Mouse (Mus musculus) heart, embryonic 12.5 days (tissue): ENCODE measurements around the gene Nr1h4. TPM values are rescaled to one million over a fixed set of nuclear protein-coding genes. Genes with fewer than 3 reads are reported as not detected.

Experiments
- ATAC-seq: fragments of 200-750 bp; cut with Nextera tagmentation; 2 replicates; pipeline ENCODE4 v1.8.0; 2017; ENCODE audit warnings: moderate TSS enrichment, moderate library complexity; ENCODE audit not compliant: insufficient number of reproducible peaks, low FRiP score
- H3K27ac ChIP-seq: fragments of 300-500 bp; sonication (generic); 2 replicates; pipeline ENCODE4 v1.5.1; 2016; ENCODE audit warnings: mild to moderate bottlenecking, moderate library complexity; ENCODE audit not compliant: poor library complexity, severe bottlenecking
- H3K27me3 ChIP-seq: fragments of 300-500 bp; sonication (generic); replicated peaks from 2 replicates; pipeline ENCODE4 v1.6.1; 2016; ENCODE audit warnings: mild to moderate bottlenecking, moderate library complexity
- H3K36me3 ChIP-seq: fragments of 300-500 bp; sonication (generic); 2 replicates; pipeline ENCODE4 v1.6.1; 2016; ENCODE audit warnings: mild to moderate bottlenecking, moderate library complexity
- H3K4me1 ChIP-seq: fragments of 300-500 bp; sonication (generic); replicated peaks from 2 replicates; pipeline ENCODE4 v1.6.1; 2016; ENCODE audit warnings: mild to moderate bottlenecking
- H3K4me2 ChIP-seq: fragments of 300-500 bp; sonication (generic); 2 replicates; pipeline ENCODE4 v1.6.1; 2016; ENCODE audit warnings: mild to moderate bottlenecking, moderate library complexity
- H3K4me3 ChIP-seq: fragments of 300-500 bp; sonication (generic); 2 replicates; pipeline ENCODE4 v1.5.1; 2016; ENCODE audit warnings: mild to moderate bottlenecking
- H3K9ac ChIP-seq: fragments of 300-500 bp; sonication (generic); 2 replicates; pipeline ENCODE4 v1.6.1; 2016; ENCODE audit warnings: mild to moderate bottlenecking, moderate library complexity
- H3K9me3 ChIP-seq: fragments of 300-500 bp; sonication (generic); replicated peaks from 2 replicates; pipeline ENCODE4 v1.6.1; 2016; ENCODE audit warnings: mild to moderate bottlenecking, moderate library complexity
- WGBS: fragments of 180-500 bp; shearing (Covaris S2); methylation state at CpG from one replicate; pipeline ENCODE4 v1.1.7; 2016; 5-methylcytosine and 5-hydroxymethylcytosine counted together
- polyA plus RNA-seq: library from polyadenylated mRNA; unstranded; fragments of >200 nt; fragmentation: Nextera tagmentation; extraction: Ambion mirVana; gene quantifications from 2 replicates; pipeline ENCODE4 v1.2.1, GENCODE M21; 2016

Gene Nr1h4
- polyA plus RNA-seq, 1 experiment from 2014 or later = 1.3 TPM

GRCm38 (mm10) chr10:89502986-89503560 lies 30.3 kb downstream of the Nr1h4 start:
- H3K4me3 ChIP-seq = no peak overlapping the region
- no peak for ATAC-seq
- no peaks in the 10 kb centered on the region for H3K27me3 ChIP-seq
- H3K36me3 ChIP-seq = no peaks in the 10 kb centered on the region
- H3K4me2 ChIP-seq = no peak overlapping the region
- H3K4me1 ChIP-seq = no peaks in the 10 kb centered on the region
- 70% methylated on average over 5 of the region's 5 CpGs for WGBS
- no peak overlapping the region for H3K27ac ChIP-seq
- no peak overlapping the region for H3K9ac ChIP-seq
- H3K9me3 ChIP-seq = no peaks in the 10 kb centered on the region

GRCm38 (mm10) chr10:89501902-89502301 lies 31.5 kb downstream of the Nr1h4 start:
- 79% methylated on average over 6 of the region's 6 CpGs for WGBS

GRCm38 (mm10) chr10:89495537-89495936 lies 37.8 kb downstream of the Nr1h4 start:
- no peak overlapping the region for H3K4me2 ChIP-seq
- H3K27ac ChIP-seq = no peak overlapping the region
- ATAC-seq = no peak
- no peak overlapping the region for H3K9ac ChIP-seq
- H3K36me3 ChIP-seq = no peaks in the 10 kb centered on the region
- no peaks in the 10 kb centered on the region for H3K9me3 ChIP-seq
- H3K4me3 ChIP-seq = no peak overlapping the region
- no peaks in the 10 kb centered on the region for H3K4me1 ChIP-seq
- no peaks in the 10 kb centered on the region for H3K27me3 ChIP-seq
- 71% methylated on average over 7 of the region's 7 CpGs for WGBS

More at GRCm38 (mm10) chr10:89501902-89502301, 31.5 kb downstream of the Nr1h4 start:
- H3K4me2 ChIP-seq = no peak overlapping the region
- H3K9ac ChIP-seq = no peak overlapping the region
- H3K4me3 ChIP-seq = no peak overlapping the region
- H3K9me3 ChIP-seq = no peaks in the 10 kb centered on the region
- no peak overlapping the region for H3K27ac ChIP-seq
- H3K4me1 ChIP-seq = no peaks in the 10 kb centered on the region
- H3K36me3 ChIP-seq = no peaks in the 10 kb centered on the region
- no peak for ATAC-seq
- no peaks in the 10 kb centered on the region for H3K27me3 ChIP-seq

GRCm38 (mm10) chr10:89491321-89491720 lies 42.1 kb downstream of the Nr1h4 start:
- 52% methylated on average over 3 of the region's 3 CpGs for WGBS
- Histone ChIP-seq H3K4me2 (no peak overlapping the region), H3K27me3 (no peaks in the 10 kb centered on the region), H3K27ac (no peak overlapping the region), H3K4me1 (no peaks in the 10 kb centered on the region), H3K9me3 (no peaks in the 10 kb centered on the region), H3K9ac (no peak overlapping the region), H3K36me3 (no peaks in the 10 kb centered on the region), H3K4me3 (no peak overlapping the region)
- ATAC-seq = no peak

GRCm38 (mm10) chr10:89490250-89490649 lies 43.1 kb downstream of the Nr1h4 start:
- no peaks in the 10 kb centered on the region for H3K9me3 ChIP-seq
- no peak overlapping the region for H3K4me2 ChIP-seq
- no peak for ATAC-seq
- H3K27ac ChIP-seq = no peak overlapping the region
- 80% methylated on average over 3 of the region's 3 CpGs for WGBS
- H3K36me3 ChIP-seq = no peaks in the 10 kb centered on the region
- no peaks in the 10 kb centered on the region for H3K27me3 ChIP-seq
- H3K9ac ChIP-seq = no peak overlapping the region
- no peak overlapping the region for H3K4me3 ChIP-seq
- no peaks in the 10 kb centered on the region for H3K4me1 ChIP-seq

GRCm38 (mm10) chr10:89489459-89489858 lies 43.9 kb downstream of the Nr1h4 start:
- H3K4me1 ChIP-seq = no peaks in the 10 kb centered on the region
- ATAC-seq = no peak
- H3K9ac ChIP-seq = no peak overlapping the region
- 63% methylated on average over 4 of the region's 4 CpGs for WGBS
- H3K9me3 ChIP-seq = no peaks in the 10 kb centered on the region
- no peak overlapping the region for H3K4me3 ChIP-seq
- no peak overlapping the region for H3K4me2 ChIP-seq
- no peak overlapping the region for H3K27ac ChIP-seq
- H3K27me3 ChIP-seq = no peaks in the 10 kb centered on the region
- no peaks in the 10 kb centered on the region for H3K36me3 ChIP-seq

- Histone ChIP-seq H3K9ac (no peak overlapping the region), H3K9me3 (no peaks in the 10 kb centered on the region), H3K4me1 (no peaks in the 10 kb centered on the region), H3K36me3 (no peaks in the 10 kb centered on the region), H3K27me3 (no peaks in the 10 kb centered on the region), H3K27ac (no peak overlapping the region), H3K4me3 (no peak overlapping the region), H3K4me2 (no peak overlapping the region)
- WGBS = 57% methylated on average over 4 of the region's 4 CpGs
- ATAC-seq = no peak
Measured at GRCm38 (mm10) chr10:89486995-89487742, 46.2 kb downstream of the Nr1h4 start.

GRCm38 (mm10) chr10:89484907-89485306 lies 48.5 kb downstream of the Nr1h4 start:
- ATAC-seq = no peak
- Histone ChIP-seq H3K27me3 (no peaks in the 10 kb centered on the region), H3K9ac (no peak overlapping the region), H3K27ac (no peak overlapping the region), H3K36me3 (no peaks in the 10 kb centered on the region), H3K4me1 (no peaks in the 10 kb centered on the region), H3K9me3 (no peaks in the 10 kb centered on the region), H3K4me3 (no peak overlapping the region), H3K4me2 (no peak overlapping the region)

- H3K9ac ChIP-seq = no peak overlapping the region
- no peak overlapping the region for H3K4me2 ChIP-seq
- no peaks in the 10 kb centered on the region for H3K4me1 ChIP-seq
- 81% methylated on average over 18 of the region's 18 CpGs for WGBS
- no peak overlapping the region for H3K27ac ChIP-seq
- no peaks in the 10 kb centered on the region for H3K27me3 ChIP-seq
- H3K9me3 ChIP-seq = no peaks in the 10 kb centered on the region
- no peak for ATAC-seq
- H3K4me3 ChIP-seq = no peak overlapping the region
- no peaks in the 10 kb centered on the region for H3K36me3 ChIP-seq
Measured at GRCm38 (mm10) chr10:89483812-89484602, 49.4 kb downstream of the Nr1h4 start.

GRCm38 (mm10) chr10:89483113-89483512 lies 50.3 kb downstream of the Nr1h4 start:
- Histone ChIP-seq H3K4me1 (no peaks in the 10 kb centered on the region), H3K9ac (no peak overlapping the region), H3K36me3 (no peaks in the 10 kb centered on the region), H3K27me3 (no peaks in the 10 kb centered on the region), H3K4me3 (no peak overlapping the region), H3K9me3 (no peaks in the 10 kb centered on the region), H3K4me2 (no peak overlapping the region), H3K27ac (no peak overlapping the region)
- ATAC-seq = no peak
- WGBS = 89% methylated on average over 14 of the region's 14 CpGs

- no peaks in the 10 kb centered on the region for H3K27me3 ChIP-seq
- no peak for ATAC-seq
- no peak overlapping the region for H3K27ac ChIP-seq
- no peak overlapping the region for H3K4me2 ChIP-seq
- no peak overlapping the region for H3K4me3 ChIP-seq
- H3K9me3 ChIP-seq = no peaks in the 10 kb centered on the region
- no peaks in the 10 kb centered on the region for H3K4me1 ChIP-seq
- WGBS = 81% methylated on average over 10 of the region's 10 CpGs
- no peaks in the 10 kb centered on the region for H3K36me3 ChIP-seq
- H3K9ac ChIP-seq = no peak overlapping the region
Measured at GRCm38 (mm10) chr10:89482142-89482681, 51.2 kb downstream of the Nr1h4 start.
